Mouse (Mus musculus) megakaryocyte, embryonic 14.5 days (primary cell): Measurements from ENCODE around the gene Ugt1a6b.

ENCODE experiments used
- FLI1 ChIP-seq: IDR thresholded peaks from 2 replicates; pipeline ENCODE4 v1.6.1; 2012; ENCODE audit warnings: low read length, inconsistent platforms, mixed read lengths
- GATA1 ChIP-seq: IDR thresholded peaks from 3 replicates; pipeline ENCODE4 v1.6.1; 2012; ENCODE audit warnings: mixed read lengths, low read length, inconsistent platforms, borderline replicate concordance

DNA sequence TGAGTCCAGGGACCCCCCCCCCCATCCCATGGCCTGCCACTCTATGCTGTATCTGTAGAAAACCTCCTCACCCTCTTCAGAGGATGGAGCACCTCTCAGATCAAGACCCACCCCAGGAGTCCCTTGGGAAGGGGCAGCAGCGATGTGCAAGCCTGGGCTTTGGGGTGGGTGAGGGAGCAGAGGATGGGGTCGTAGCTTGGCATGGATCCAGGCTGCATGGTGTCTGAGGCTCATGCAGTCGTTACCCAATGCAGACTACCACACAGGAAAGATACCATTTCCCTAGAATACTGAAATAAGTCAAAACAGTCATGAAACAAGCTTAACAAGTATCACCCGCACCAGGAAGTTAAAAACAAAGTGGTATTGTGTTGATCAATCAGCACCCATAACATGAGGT lies 145.6 kb downstream of the Ugt1a6b start:
- TF ChIP-seq GATA1 (no peak), FLI1 (no peak)
